Mouse (Mus musculus): ENCODE data around the gene Pacsin2. TPM values are rescaled to one million over a fixed set of nuclear protein-coding genes. Genes with fewer than 3 reads are reported as not detected.
"Not testable (repeated sequence)": the region's sequence is repeated elsewhere in the genome, so short reads cannot be mapped to it uniquely, and the experiment has no call there.

Gene Pacsin2
- polyA plus RNA-seq, 1 experiment from 2014 or later: 43.6 TPM

DNA sequence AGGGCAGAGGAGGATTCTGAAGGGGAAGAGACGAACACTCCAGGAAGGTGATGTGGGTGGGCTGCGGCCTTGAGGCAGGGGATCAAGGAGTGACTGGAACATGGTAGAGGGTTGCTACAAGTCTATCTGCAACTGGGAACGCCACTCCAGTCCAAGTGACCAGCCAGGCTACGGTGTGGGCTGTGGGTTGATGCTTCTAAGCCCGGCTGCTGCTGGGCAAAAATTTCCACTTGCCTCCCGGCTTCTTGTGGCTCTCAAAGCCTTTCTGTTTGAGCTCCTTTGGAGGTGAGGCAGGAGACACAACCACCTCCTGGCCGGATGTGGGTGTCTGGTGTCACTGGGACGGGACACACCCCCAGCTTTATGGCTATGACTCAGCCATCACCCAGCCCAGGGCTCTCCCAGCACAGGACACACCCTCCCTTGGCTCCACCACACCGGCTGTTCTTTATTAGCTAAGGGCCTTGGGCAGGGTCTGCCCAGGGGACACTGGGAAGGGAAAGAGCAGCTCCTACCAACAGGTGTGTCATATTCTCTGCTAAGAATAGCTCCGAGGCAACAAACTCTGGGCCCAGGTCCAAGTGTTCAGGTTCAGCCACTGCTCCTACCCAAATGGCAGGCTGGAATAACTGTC is 9.5 kb upstream of the Pacsin2 start:
- no peak for ATAC-seq (ENCODE audit: low FRiP score, low read depth)
- H3K4me1 ChIP-seq: no peaks in the 10 kb centered on the region
- 76% methylated on average over 10 of the region's 10 CpGs for WGBS
- H3K9ac ChIP-seq (replicated peaks): no peak overlapping the region
- no peaks in the 10 kb centered on the region for H3K27me3 ChIP-seq
- no peaks in the 10 kb centered on the region for H3K9me3 ChIP-seq
- no peak overlapping the region for H3K27ac ChIP-seq (replicated peaks)
- H3K4me2 ChIP-seq (replicated peaks): no peak overlapping the region
- H3K36me3 ChIP-seq: no peaks in the 10 kb centered on the region
- H3K4me3 ChIP-seq: no peak overlapping the region

GRCm38 (mm10) chr15:83473251-83473650 is 8.8 kb upstream of the Pacsin2 start:
- Histone ChIP-seq H3K4me2 (replicated peaks) (no peak overlapping the region), H3K4me1 (no peaks in the 10 kb centered on the region), H3K36me3 (no peaks in the 10 kb centered on the region), H3K27me3 (no peaks in the 10 kb centered on the region), H3K9me3 (no peaks in the 10 kb centered on the region), H3K27ac (replicated peaks) (no peak overlapping the region), H3K4me3 (no peak overlapping the region), H3K9ac (replicated peaks) (no peak overlapping the region)
- 86% methylated on average over 1 of the region's 1 CpGs for WGBS
- no peak for ATAC-seq (ENCODE audit: low FRiP score, low read depth)

- WGBS: 79% methylated on average over 6 of the region's 7 CpGs
- H3K9ac ChIP-seq (replicated peaks): no peak overlapping the region
- ATAC-seq (ENCODE audit: low FRiP score, low read depth): no peak
These were observed 7.1 kb upstream of the Pacsin2 start for GRCm38 (mm10) chr15:83471476-83471875.

GRCm38 (mm10) chr15:83470443-83470842 is 6.0 kb upstream of the Pacsin2 start:
- Histone ChIP-seq H3K9me3 (no peaks in the 10 kb centered on the region), H3K27me3 (no peaks in the 10 kb centered on the region), H3K4me3 (no peak overlapping the region), H3K4me1 (no peaks in the 10 kb centered on the region), H3K9ac (replicated peaks) (no peak overlapping the region), H3K27ac (replicated peaks) (no peak overlapping the region), H3K4me2 (replicated peaks) (no peak overlapping the region), H3K36me3 (no peaks in the 10 kb centered on the region)
- ATAC-seq (ENCODE audit: low FRiP score, low read depth): no peak
- WGBS: 87% methylated on average over 8 of the region's 8 CpGs

More at GRCm38 (mm10) chr15:83471476-83471875, 7.1 kb upstream of the Pacsin2 start:
- H3K27me3 ChIP-seq: no peaks in the 10 kb centered on the region
- H3K27ac ChIP-seq (replicated peaks): no peak overlapping the region
- no peaks in the 10 kb centered on the region for H3K36me3 ChIP-seq
- no peak overlapping the region for H3K4me2 ChIP-seq (replicated peaks)
- H3K4me3 ChIP-seq: no peak overlapping the region
- H3K9me3 ChIP-seq: no peaks in the 10 kb centered on the region
- no peaks in the 10 kb centered on the region for H3K4me1 ChIP-seq

DNA sequence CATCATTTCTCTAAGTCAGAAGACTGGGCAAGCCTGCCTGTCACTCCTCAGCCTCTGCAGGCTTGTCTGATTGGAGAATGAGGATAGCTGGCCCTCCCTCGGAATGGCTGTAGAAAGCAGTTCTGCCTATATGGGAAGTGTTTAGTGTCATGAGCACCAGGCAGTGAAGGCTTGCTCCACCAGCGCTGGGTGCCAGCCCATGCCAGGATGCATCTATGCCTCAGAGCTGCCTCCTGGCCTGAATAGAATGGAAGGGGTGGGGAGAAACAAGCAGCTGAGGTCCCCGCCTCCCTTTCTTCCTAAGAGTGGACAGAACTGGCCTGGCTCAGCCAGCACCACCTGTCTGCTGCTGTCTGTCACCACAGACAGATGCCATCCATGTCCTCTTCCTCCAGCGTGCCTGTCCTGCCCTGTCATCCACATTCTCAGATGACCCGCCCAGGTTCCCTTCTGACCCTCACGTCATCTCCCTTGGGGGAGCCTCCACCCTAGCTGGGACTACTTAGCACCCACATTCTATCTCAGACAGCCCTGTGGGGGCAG is 4.9 kb upstream of the Pacsin2 start:
- Histone ChIP-seq H3K9me3 (no peaks in the 10 kb centered on the region), H3K27me3 (no peaks in the 10 kb centered on the region), H3K4me3 (no peak overlapping the region), H3K4me2 (replicated peaks) (no peak overlapping the region), H3K27ac (replicated peaks) (no peak overlapping the region), H3K9ac (replicated peaks) (no peak overlapping the region), H3K36me3 (no peaks in the 10 kb centered on the region), H3K4me1 (no peaks in the 10 kb centered on the region)
- no peak for ATAC-seq (ENCODE audit: low FRiP score, low read depth)
- WGBS: 68% methylated on average over 6 of the region's 6 CpGs

DNA sequence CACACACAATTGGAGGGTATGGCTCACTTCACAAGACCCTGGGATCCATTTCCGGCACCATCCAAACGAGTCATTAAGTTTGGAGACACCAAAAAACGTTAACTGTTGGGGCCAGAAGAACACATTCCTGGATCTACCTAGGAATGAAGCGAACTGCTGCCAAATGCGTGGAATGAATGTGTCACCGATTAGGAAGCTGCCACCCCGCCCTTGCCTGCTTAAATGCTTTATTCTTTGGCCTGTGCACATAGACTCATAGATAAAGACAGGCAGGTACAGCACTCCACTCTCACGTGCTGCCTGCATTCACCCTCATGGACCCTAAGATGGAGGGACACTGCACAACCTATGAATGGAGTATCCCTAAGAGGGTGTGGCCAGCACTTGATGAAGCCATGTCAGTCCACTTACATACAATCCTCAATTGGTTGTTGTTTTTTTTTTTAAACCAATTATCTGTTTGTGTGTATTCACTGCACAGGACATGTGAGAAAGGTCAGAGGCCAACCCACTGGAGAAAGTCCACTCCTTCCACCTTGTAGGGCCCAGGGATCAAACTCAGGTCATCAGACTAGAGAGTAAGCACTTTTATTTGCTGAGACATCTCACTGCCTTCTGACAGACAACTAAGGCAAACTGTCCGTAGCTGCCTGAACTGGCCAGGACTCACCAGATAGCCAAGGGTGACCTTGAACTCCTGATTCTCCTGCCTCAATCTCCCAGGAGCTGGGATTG is 3.0 kb upstream of the Pacsin2 start:
- Histone ChIP-seq H3K9me3 (no peaks in the 10 kb centered on the region), H3K4me1 (peaks cover 9% of the 10 kb centered on the region), H3K27ac (replicated peaks) (no peak overlapping the region), H3K27me3 (no peaks in the 10 kb centered on the region), H3K4me3 (no peak overlapping the region), H3K4me2 (replicated peaks) (no peak overlapping the region), H3K9ac (replicated peaks) (no peak overlapping the region), H3K36me3 (no peaks in the 10 kb centered on the region)
- WGBS: 89% methylated on average over 9 of the region's 9 CpGs
- ATAC-seq (ENCODE audit: low FRiP score, low read depth): no peak

DNA sequence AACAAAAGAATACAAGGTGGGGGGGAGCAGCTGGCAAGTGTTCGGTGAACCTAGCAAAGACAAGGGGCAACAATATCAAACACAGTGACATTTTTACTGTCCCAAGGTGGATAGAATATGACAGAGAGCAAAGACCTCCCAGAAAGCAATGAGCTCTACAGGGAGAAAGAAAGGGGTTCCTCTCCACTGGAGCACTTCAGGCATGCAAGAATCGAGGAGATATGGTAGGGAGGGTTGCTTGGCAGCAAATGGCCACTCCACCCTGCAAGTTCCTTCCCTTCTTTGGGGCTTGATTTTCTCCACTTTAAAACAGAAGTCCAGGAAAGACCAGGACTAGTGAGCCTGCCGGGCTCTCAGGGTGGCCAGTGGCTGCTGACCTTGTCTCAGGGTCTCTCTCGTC is 1.9 kb upstream of the Pacsin2 start:
- Histone ChIP-seq H3K9ac (replicated peaks) (no peak overlapping the region), H3K4me2 (replicated peaks) (no peak overlapping the region), H3K9me3 (no peaks in the 10 kb centered on the region), H3K4me1 (peaks cover 9% of the 10 kb centered on the region), H3K36me3 (no peaks in the 10 kb centered on the region), H3K27me3 (no peaks in the 10 kb centered on the region), H3K27ac (replicated peaks) (no peak overlapping the region), H3K4me3 (no peak overlapping the region)
- 80% methylated on average over 4 of the region's 4 CpGs for WGBS
- ATAC-seq (ENCODE audit: low FRiP score, low read depth): no peak

DNA sequence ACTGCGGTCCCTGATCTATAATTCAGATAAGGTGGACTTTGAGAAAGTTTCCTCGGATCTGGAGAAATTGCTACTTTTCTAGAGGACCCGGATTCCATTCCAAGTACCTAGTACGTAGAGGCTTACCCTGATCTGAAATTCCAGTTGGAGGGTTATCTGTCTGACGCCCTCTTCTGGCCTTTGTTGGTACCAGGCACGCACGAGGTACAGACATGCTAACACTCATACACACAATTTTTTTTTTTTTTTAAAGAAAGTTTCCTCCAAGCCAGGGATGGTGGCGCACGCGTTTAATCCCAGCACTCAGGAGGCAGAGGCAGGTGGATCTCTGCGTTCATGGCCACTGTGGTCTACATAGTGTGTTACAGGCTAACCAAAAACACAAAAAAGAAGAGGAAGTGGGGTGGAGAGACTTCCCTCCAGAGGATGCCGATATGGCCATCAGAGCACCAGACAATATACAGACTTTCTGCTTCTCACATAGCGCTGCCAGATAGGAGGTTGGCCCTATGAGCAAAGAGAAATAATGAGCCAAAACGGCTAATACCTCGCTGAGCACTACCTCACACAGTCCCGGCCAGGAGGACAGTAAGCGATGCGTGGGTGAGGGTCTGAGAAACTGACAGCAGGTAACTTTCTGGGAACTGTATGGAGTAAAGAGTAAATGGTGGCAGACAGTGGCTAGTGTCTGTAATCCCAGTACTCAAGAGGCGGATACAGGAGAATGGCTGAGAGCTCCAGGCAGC is 672 bp upstream of the Pacsin2 start:
- H3K9me3 ChIP-seq: no peaks in the 10 kb centered on the region
- 78% methylated on average over 19 of the region's 19 CpGs for WGBS

DNA sequence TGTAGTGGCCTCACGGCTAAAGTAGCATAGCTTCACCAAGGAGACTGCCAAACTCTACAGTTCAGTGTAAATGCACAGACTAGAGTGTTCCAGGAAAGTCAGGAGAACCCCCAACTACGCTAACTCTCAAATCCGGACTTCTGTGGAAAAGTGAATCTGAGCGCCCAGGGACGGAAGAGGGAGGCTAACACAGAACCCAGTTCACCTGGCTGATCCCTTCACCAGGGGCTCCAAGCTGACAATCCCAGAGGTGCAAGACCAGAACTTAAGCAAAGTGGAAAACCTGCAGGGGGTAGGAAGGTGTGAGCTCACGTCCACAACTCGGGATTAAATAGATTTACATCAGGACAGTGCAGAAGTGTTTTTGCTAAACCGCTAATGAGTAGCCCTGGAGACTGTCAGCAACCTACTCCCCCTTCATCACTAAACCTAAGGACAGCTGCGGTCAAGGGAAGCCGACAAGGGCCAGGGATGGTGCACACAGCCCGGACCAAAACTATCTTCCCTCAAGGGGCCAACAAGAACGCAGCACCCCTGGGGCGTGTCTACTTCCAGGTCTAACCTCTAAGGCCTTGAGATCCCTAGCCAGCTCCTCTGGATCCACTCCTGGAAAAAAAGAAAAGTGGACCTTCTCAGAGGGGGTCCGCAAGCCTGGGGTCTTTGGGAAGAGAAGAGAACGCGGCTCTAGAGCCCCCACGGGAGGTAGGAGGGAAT is 880 bp downstream of the Pacsin2 start:
- Histone ChIP-seq H3K36me3 (no peaks in the 10 kb centered on the region), H3K4me2 (replicated peaks) (peak overlapping the region; percentile 89), H3K4me1 (peaks cover 9% of the 10 kb centered on the region), H3K27ac (replicated peaks) (no peak overlapping the region), H3K9me3 (no peaks in the 10 kb centered on the region), H3K27me3 (no peaks in the 10 kb centered on the region), H3K9ac (replicated peaks) (peak overlapping the region; percentile 78), H3K4me3 (peak overlapping the region; percentile 81)
- WGBS: 12% methylated on average over 17 of the region's 17 CpGs
- ATAC-seq (ENCODE audit: low FRiP score, low read depth): no peak

More for the DNA sequence above, 672 bp upstream of the Pacsin2 start:
- Histone ChIP-seq H3K4me1 (peaks cover 9% of the 10 kb centered on the region), H3K4me3 (peak overlapping the region; percentile 81), H3K27me3 (no peaks in the 10 kb centered on the region), H3K4me2 (replicated peaks) (peak overlapping the region; percentile 89), H3K9ac (replicated peaks) (no peak overlapping the region), H3K36me3 (no peaks in the 10 kb centered on the region), H3K27ac (replicated peaks) (no peak overlapping the region)
- peak; percentile 11 for ATAC-seq (ENCODE audit: low FRiP score, low read depth)

GRCm38 (mm10) chr15:83462349-83462748 is 2.1 kb downstream of the Pacsin2 start:
- not testable (repeated sequence) for H3K4me1 ChIP-seq; H3K27me3 ChIP-seq; H3K4me3 ChIP-seq; ATAC-seq (ENCODE audit: low FRiP score, low read depth); H3K9ac ChIP-seq (replicated peaks); H3K36me3 ChIP-seq; H3K9me3 ChIP-seq; H3K27ac ChIP-seq (replicated peaks); H3K4me2 ChIP-seq (replicated peaks)
- 96% methylated on average over 8 of the region's 8 CpGs for WGBS

GRCm38 (mm10) chr15:83460891-83461290 is 3.5 kb downstream of the Pacsin2 start:
- Histone ChIP-seq H3K27ac (replicated peaks) (no peak overlapping the region), H3K9me3 (no peaks in the 10 kb centered on the region), H3K4me1 (peaks cover 9% of the 10 kb centered on the region), H3K27me3 (no peaks in the 10 kb centered on the region), H3K4me3 (no peak overlapping the region), H3K9ac (replicated peaks) (no peak overlapping the region), H3K36me3 (no peaks in the 10 kb centered on the region), H3K4me2 (replicated peaks) (no peak overlapping the region)
- no peak for ATAC-seq (ENCODE audit: low FRiP score, low read depth)
- 85% methylated on average over 3 of the region's 3 CpGs for WGBS
